Mouse (Mus musculus): ENCODE measurements around the gene Slc51b. TPM values are rescaled to one million over a fixed set of nuclear protein-coding genes. Genes with fewer than 3 reads are reported as not detected.

Gene Slc51b
- not detected in 2 replicates for polyA plus RNA-seq (2014; fragmentation: Nextera tagmentation; extraction: Ambion mirVana)

GRCm38 (mm10) chr9:65422760-65423501 lies at the start of gene Slc51b:
TSS of gene Slc51b (minus strand) at chr9:65422955.
- Histone ChIP-seq H3K27ac (ENCODE audit: low read depth, low read length) (no peak within 1 kb of the TSS), H3K4me1 (ENCODE audit: control insufficient read depth, insufficient read depth, low read length) (no peaks in the 10 kb centered on the region), H3K36me3 (ENCODE audit: control insufficient read depth, insufficient read depth, low read length) (no peaks in the 10 kb centered on the region), H3K4me2 (ENCODE audit: low read depth, low read length) (no peak within 1 kb of the TSS), H3K4me3 (ENCODE audit: low read depth, low read length) (no peak within 1 kb of the TSS), H3K27me3 (ENCODE audit: control insufficient read depth, insufficient read depth, low read length) (no peaks in the 10 kb centered on the region), H3K9me3 (ENCODE audit: control insufficient read depth, low read length) (no peaks in the 10 kb centered on the region), H3K9ac (replicated peaks; ENCODE audit: low read depth, low read length) (0 out of 2 replicates have a peak within 1 kb of the TSS, but pooled peaks have one; percentile 8)
- WGBS: 81% methylated on average over 11 of the region's 11 CpGs
- ATAC-seq (ENCODE audit: low read depth): no peak

GRCm38 (mm10) chr9:65467686-65468085 lies 44.9 kb upstream of the Slc51b start:
- Histone ChIP-seq H3K4me3 (ENCODE audit: low read depth, low read length) (no peak overlapping the region), H3K4me2 (ENCODE audit: low read depth, low read length) (no peak overlapping the region), H3K9me3 (ENCODE audit: control insufficient read depth, low read length) (no peaks in the 10 kb centered on the region), H3K4me1 (ENCODE audit: control insufficient read depth, insufficient read depth, low read length) (no peaks in the 10 kb centered on the region), H3K36me3 (ENCODE audit: control insufficient read depth, insufficient read depth, low read length) (peaks cover 17% of the 10 kb centered on the region), H3K9ac (replicated peaks; ENCODE audit: low read depth, low read length) (no peak overlapping the region), H3K27me3 (ENCODE audit: control insufficient read depth, insufficient read depth, low read length) (no peaks in the 10 kb centered on the region), H3K27ac (ENCODE audit: low read depth, low read length) (no peak overlapping the region)
- no peak for ATAC-seq (ENCODE audit: low read depth)
- 68% methylated on average over 11 of the region's 11 CpGs for WGBS

- Histone ChIP-seq H3K4me1 (ENCODE audit: control insufficient read depth, insufficient read depth, low read length) (peaks cover 9% of the 10 kb centered on the region), H3K4me2 (ENCODE audit: low read depth, low read length) (no peak overlapping the region), H3K36me3 (ENCODE audit: control insufficient read depth, insufficient read depth, low read length) (peaks cover 13% of the 10 kb centered on the region), H3K27ac (ENCODE audit: low read depth, low read length) (no peak overlapping the region), H3K9ac (replicated peaks; ENCODE audit: low read depth, low read length) (no peak overlapping the region), H3K9me3 (ENCODE audit: control insufficient read depth, low read length) (no peaks in the 10 kb centered on the region), H3K4me3 (ENCODE audit: low read depth, low read length) (no peak overlapping the region), H3K27me3 (ENCODE audit: control insufficient read depth, insufficient read depth, low read length) (no peaks in the 10 kb centered on the region)
- ATAC-seq (ENCODE audit: low read depth): no peak
- WGBS: 97% methylated on average over 2 of the region's 2 CpGs
Measured at GRCm38 (mm10) chr9:65465241-65465640, 42.5 kb upstream of the Slc51b start.

- 94% methylated on average over 6 of the region's 6 CpGs for WGBS
- no peak overlapping the region for H3K4me3 ChIP-seq (ENCODE audit: low read depth, low read length)
- peaks cover 11% of the 10 kb centered on the region for H3K4me1 ChIP-seq (ENCODE audit: control insufficient read depth, insufficient read depth, low read length)
- no peak overlapping the region for H3K4me2 ChIP-seq (ENCODE audit: low read depth, low read length)
- H3K9ac ChIP-seq (replicated peaks; ENCODE audit: low read depth, low read length): no peak overlapping the region
- peaks cover 5% of the 10 kb centered on the region; the same call in 1 of the 2 replicates for H3K36me3 ChIP-seq (ENCODE audit: control insufficient read depth, insufficient read depth, low read length)
- no peak overlapping the region for H3K27ac ChIP-seq (ENCODE audit: low read depth, low read length)
- H3K27me3 ChIP-seq (ENCODE audit: control insufficient read depth, insufficient read depth, low read length): no peaks in the 10 kb centered on the region
- no peaks in the 10 kb centered on the region for H3K9me3 ChIP-seq (ENCODE audit: control insufficient read depth, low read length)
- no peak for ATAC-seq (ENCODE audit: low read depth)
Measured at GRCm38 (mm10) chr9:65464161-65464560, 41.4 kb upstream of the Slc51b start.

- no peak overlapping the region for H3K9ac ChIP-seq (replicated peaks; ENCODE audit: low read depth, low read length)
- ATAC-seq (ENCODE audit: low read depth): no peak
- H3K27me3 ChIP-seq (ENCODE audit: control insufficient read depth, insufficient read depth, low read length): no peaks in the 10 kb centered on the region
- peaks cover 11% of the 10 kb centered on the region for H3K4me1 ChIP-seq (ENCODE audit: control insufficient read depth, insufficient read depth, low read length)
- no peaks in the 10 kb centered on the region for H3K9me3 ChIP-seq (ENCODE audit: control insufficient read depth, low read length)
- 86% methylated on average over 5 of the region's 5 CpGs for WGBS
- H3K4me3 ChIP-seq (ENCODE audit: low read depth, low read length): no peak overlapping the region
- peaks cover 5% of the 10 kb centered on the region; the same call in 1 of the 2 replicates for H3K36me3 ChIP-seq (ENCODE audit: control insufficient read depth, insufficient read depth, low read length)
- H3K27ac ChIP-seq (ENCODE audit: low read depth, low read length): no peak overlapping the region
- no peak overlapping the region for H3K4me2 ChIP-seq (ENCODE audit: low read depth, low read length)
Measured at GRCm38 (mm10) chr9:65462544-65462943, 39.8 kb upstream of the Slc51b start.

GRCm38 (mm10) chr9:65460732-65461442 lies 38.1 kb upstream of the Slc51b start, which contains the start of gene Spg21:
TSS of gene Spg21 (plus strand) at chr9:65460947.
- H3K4me2 ChIP-seq (ENCODE audit: low read depth, low read length): peak within 1 kb of the TSS; percentile 59
- peak within 1 kb of the TSS; percentile 70 for H3K9ac ChIP-seq (replicated peaks; ENCODE audit: low read depth, low read length)
- H3K4me1 ChIP-seq (ENCODE audit: control insufficient read depth, insufficient read depth, low read length): peaks cover 11% of the 10 kb centered on the region
- H3K4me3 ChIP-seq (ENCODE audit: low read depth, low read length): peak within 1 kb of the TSS; percentile 63
- H3K9me3 ChIP-seq (ENCODE audit: control insufficient read depth, low read length): no peaks in the 10 kb centered on the region
- peak; percentile 97 for ATAC-seq (ENCODE audit: low read depth)
- WGBS: under 1% methylated on average over 49 of the region's 53 CpGs
- H3K36me3 ChIP-seq (ENCODE audit: control insufficient read depth, insufficient read depth, low read length): peaks cover 3% of the 10 kb centered on the region; the same call in 1 of the 2 replicates
- peak within 1 kb of the TSS; percentile 74 for H3K27ac ChIP-seq (ENCODE audit: low read depth, low read length)
- H3K27me3 ChIP-seq (ENCODE audit: control insufficient read depth, insufficient read depth, low read length): no peaks in the 10 kb centered on the region

- H3K4me2 ChIP-seq (ENCODE audit: low read depth, low read length): peak overlapping the region; percentile 59
- 29% methylated on average over 3 of the region's 3 CpGs for WGBS
- H3K9ac ChIP-seq (replicated peaks; ENCODE audit: low read depth, low read length): peak overlapping the region; percentile 70; the same call in 1 of the 2 replicates
- no peaks in the 10 kb centered on the region for H3K9me3 ChIP-seq (ENCODE audit: control insufficient read depth, low read length)
- H3K27me3 ChIP-seq (ENCODE audit: control insufficient read depth, insufficient read depth, low read length): no peaks in the 10 kb centered on the region
- 0 out of 2 replicates have a peak, but pooled peaks have one; percentile 38 for ATAC-seq (ENCODE audit: low read depth)
- H3K36me3 ChIP-seq (ENCODE audit: control insufficient read depth, insufficient read depth, low read length): no peaks in the 10 kb centered on the region
- H3K27ac ChIP-seq (ENCODE audit: low read depth, low read length): peak overlapping the region; percentile 74
- H3K4me1 ChIP-seq (ENCODE audit: control insufficient read depth, insufficient read depth, low read length): peaks cover 11% of the 10 kb centered on the region
- peak overlapping the region; percentile 63 for H3K4me3 ChIP-seq (ENCODE audit: low read depth, low read length)
Measured at GRCm38 (mm10) chr9:65460198-65460597, 37.4 kb upstream of the Slc51b start.

GRCm38 (mm10) chr9:65458975-65459374 lies 36.2 kb upstream of the Slc51b start:
- ATAC-seq (ENCODE audit: low read depth): no peak
- Histone ChIP-seq H3K4me3 (ENCODE audit: low read depth, low read length) (no peak overlapping the region), H3K4me1 (ENCODE audit: control insufficient read depth, insufficient read depth, low read length) (peaks cover 11% of the 10 kb centered on the region), H3K36me3 (ENCODE audit: control insufficient read depth, insufficient read depth, low read length) (no peaks in the 10 kb centered on the region), H3K9ac (replicated peaks; ENCODE audit: low read depth, low read length) (no peak overlapping the region), H3K9me3 (ENCODE audit: control insufficient read depth, low read length) (no peaks in the 10 kb centered on the region), H3K4me2 (ENCODE audit: low read depth, low read length) (no peak overlapping the region), H3K27ac (ENCODE audit: low read depth, low read length) (no peak overlapping the region), H3K27me3 (ENCODE audit: control insufficient read depth, insufficient read depth, low read length) (no peaks in the 10 kb centered on the region)
- 90% methylated on average over 2 of the region's 2 CpGs for WGBS

GRCm38 (mm10) chr9:65447951-65448350 lies 25.2 kb upstream of the Slc51b start:
- Histone ChIP-seq H3K27me3 (ENCODE audit: control insufficient read depth, insufficient read depth, low read length) (no peaks in the 10 kb centered on the region), H3K36me3 (ENCODE audit: control insufficient read depth, insufficient read depth, low read length) (peaks cover 44% of the 10 kb centered on the region), H3K9me3 (ENCODE audit: control insufficient read depth, low read length) (no peaks in the 10 kb centered on the region), H3K4me2 (ENCODE audit: low read depth, low read length) (no peak overlapping the region), H3K4me1 (ENCODE audit: control insufficient read depth, insufficient read depth, low read length) (no peaks in the 10 kb centered on the region), H3K27ac (ENCODE audit: low read depth, low read length) (no peak overlapping the region), H3K4me3 (ENCODE audit: low read depth, low read length) (no peak overlapping the region), H3K9ac (replicated peaks; ENCODE audit: low read depth, low read length) (no peak overlapping the region)
- 91% methylated on average over 6 of the region's 6 CpGs for WGBS
- no peak for ATAC-seq (ENCODE audit: low read depth)

Data from neural tube, embryonic 14.5 days (tissue).